Mouse (Mus musculus): Measurements from ENCODE around the gene Rfx4.

- TF ChIP-seq CTCF (IDR thresholded peaks at IDR 0.05; ENCODE audit: extremely low read depth, insufficient read depth, low read length) (no peak), POLR2A (IDR thresholded peaks at IDR 0.05; ENCODE audit: extremely low read depth, insufficient read depth, low read length) (no peak)
These were observed 90.8 kb downstream of the Rfx4 start for GRCm38 (mm10) chr10:84846638-84847037.

Data from cortical plate, adult 2 months (tissue).